9 mouse cellular contexts compared by ENCODE assay signal in genomic region chr11:62629352-62630224, GRCm38 (mm10). TPM values are rescaled to one million over a fixed set of nuclear protein-coding genes. Genes with fewer than 3 reads are reported as not detected.
A peak's percentile ranks its signal among the peaks of the same experiment; 100 is the strongest.
DNase-seq lines count a peak whose midpoint lies in the region; ATAC-seq and TF ChIP-seq lines count a peak whose summit lies in the region.
"Had no signal": no experiment of that assay in that cellular context is flagged by ENCODE, and none has a peak within 500 bp of the region (broad histone marks: within the 10 kb centered on the region; RNA-seq: fewer than 3 reads in every experiment).

No protein-coding gene starts in this region.

- no peaks in the 10 kb centered on the region for H3K36me3 ChIP-seq in hindbrain, embryonic 15.5 days
- no peaks in the 10 kb centered on the region for H3K36me3 ChIP-seq in liver, embryonic 15.5 days (replicated peaks)
- no peaks in the 10 kb centered on the region for H3K36me3 ChIP-seq in stomach, embryonic 14.5 days (ENCODE audit: control insufficient read depth, insufficient read depth, low read length)

- ATAC-seq in hindbrain, embryonic 15.5 days (ENCODE audit: low FRiP score, low read depth) = no peak
- no peak for ATAC-seq in liver, embryonic 15.5 days (ENCODE audit: insufficient read depth)
- ATAC-seq in stomach, embryonic 14.5 days (ENCODE audit: insufficient number of reproducible peaks, insufficient read depth, low FRiP score, low read depth) = no peak

- peak overlapping the region; percentile 73 for H3K27ac ChIP-seq in gastrocnemius, adult 2 months
- peak overlapping the region; percentile 77 for H3K27ac ChIP-seq in hindbrain, embryonic 15.5 days (replicated peaks)
- no peak overlapping the region for H3K27ac ChIP-seq in liver, embryonic 15.5 days (replicated peaks)
- H3K27ac ChIP-seq in stomach, embryonic 14.5 days (ENCODE audit: low read length) = peak overlapping the region; percentile 30; the same call in 1 of the 2 replicates

- intact Hi-C loops in gastrocnemius, adult 2 months (cut with DNase I) = no loop called here
- intact Hi-C loops in gastrocnemius, postnatal 36 days (cut with DNase I) = no loop called here

- H3K4me1 ChIP-seq in hindbrain, embryonic 15.5 days (replicated peaks) = peaks cover 36% of the 10 kb centered on the region
- peaks cover 32% of the 10 kb centered on the region for H3K4me1 ChIP-seq in liver, embryonic 15.5 days (replicated peaks)
- H3K4me1 ChIP-seq in stomach, embryonic 14.5 days (ENCODE audit: control insufficient read depth, insufficient read depth, low read length) = peaks cover 35% of the 10 kb centered on the region

- DNase-seq in gastrocnemius, adult 2 months = peak; percentile 41
- no peak for DNase-seq in gastrocnemius, postnatal 36 days
- DNase-seq in brain, embryonic 14.5 days (ENCODE audit: low read depth) = peak; percentile 48
- DNase-seq in cerebellum, adult 9-11 months = no peak
- DNase-seq in gastrocnemius, postnatal 25 days = no peak

- TF ChIP-seq POLR2A in brain, embryonic 14.5 days (IDR thresholded peaks at IDR 0.05; ENCODE audit: borderline replicate concordance, extremely low read depth, insufficient read depth, insufficient read length, poor library complexity, severe bottlenecking) = no peak

- WGBS in hindbrain, embryonic 15.5 days = 5% methylated on average over 9 of the region's 9 CpGs
- WGBS in liver, embryonic 15.5 days (ENCODE audit: insufficient replicate concordance) = 6% methylated on average over 9 of the region's 9 CpGs
- WGBS in stomach, embryonic 14.5 days = 2% methylated on average over 9 of the region's 9 CpGs

- no peak for TF ChIP-seq CTCF in gastrocnemius, adult 2 months (IDR thresholded peaks at IDR 0.05)
- TF ChIP-seq CTCF in brain, embryonic 14.5 days (IDR thresholded peaks at IDR 0.05; ENCODE audit: borderline replicate concordance, extremely low read depth, insufficient read depth, insufficient read length) = no peak

- H3K9me3 ChIP-seq in hindbrain, embryonic 15.5 days = no peaks in the 10 kb centered on the region
- H3K9me3 ChIP-seq in liver, embryonic 15.5 days (replicated peaks) = no peaks in the 10 kb centered on the region
- no peaks in the 10 kb centered on the region for H3K9me3 ChIP-seq in stomach, embryonic 14.5 days (ENCODE audit: control insufficient read depth, low read depth, low read length)

- peak overlapping the region; percentile 42 for H3K4me2 ChIP-seq in hindbrain, embryonic 15.5 days
- peak overlapping the region; percentile 39 for H3K4me2 ChIP-seq in liver, embryonic 15.5 days
- H3K4me2 ChIP-seq in stomach, embryonic 14.5 days (replicated peaks; ENCODE audit: low read depth, low read length) = peak overlapping the region; percentile 23; the same call in 1 of the 2 replicates

- H3K27me3 ChIP-seq in hindbrain, embryonic 15.5 days = no peaks in the 10 kb centered on the region
- no peaks in the 10 kb centered on the region for H3K27me3 ChIP-seq in liver, embryonic 15.5 days
- H3K27me3 ChIP-seq in stomach, embryonic 14.5 days (ENCODE audit: control insufficient read depth, insufficient read depth, low read length) = no peaks in the 10 kb centered on the region

- 0 out of 2 replicates have a peak overlapping the region, but pooled peaks have one; percentile 12 for H3K9ac ChIP-seq in hindbrain, embryonic 15.5 days
- H3K9ac ChIP-seq in liver, embryonic 15.5 days = no peak overlapping the region
- no peak overlapping the region for H3K9ac ChIP-seq in stomach, embryonic 14.5 days (replicated peaks; ENCODE audit: low read depth, low read length)

- no peak overlapping the region for H3K4me3 ChIP-seq in gastrocnemius, adult 2 months
- no peak overlapping the region for H3K4me3 ChIP-seq in hindbrain, embryonic 15.5 days
- H3K4me3 ChIP-seq in liver, embryonic 15.5 days (replicated peaks) = no peak overlapping the region
- H3K4me3 ChIP-seq in stomach, embryonic 14.5 days (ENCODE audit: low read depth, low read length) = no peak overlapping the region
- H3K4me3 ChIP-seq: erythroblast, embryonic 14.5 days had no signal

RNA-seq across cellular contexts. Expression of gene Lrrc75a, which starts 18.7 kb away (rescaled TPM):
- 1 to 10 TPM; 3.2 to 5.6 TPM for total RNA-seq in gastrocnemius, adult 2 months (2021)
- total RNA-seq in gastrocnemius, postnatal 36 days (2021) = 1 to 10 TPM; 3.5 to 4.3 TPM
- 19.9 and 23.4 TPM in 2 replicates for polyA plus RNA-seq in brain, embryonic 14.5 days (2012; rRNA removed)
- 12.4 and 12.9 TPM in 2 replicates for polyA plus RNA-seq in hindbrain, embryonic 15.5 days (2015; fragmentation: Nextera tagmentation; extraction: Ambion mirVana)
- polyA plus RNA-seq in liver, embryonic 15.5 days (2015; fragmentation: Nextera tagmentation; extraction: Ambion mirVana) = 1.7 and 2.0 TPM in 2 replicates
- 9.0 and 10.1 TPM in 2 replicates for polyA plus RNA-seq in stomach, embryonic 14.5 days (2014; fragmentation: Nextera tagmentation; extraction: Ambion mirVana)
- total RNA-seq in gastrocnemius, postnatal 25 days (2021) = 1 to 10 TPM; 4.0 to 4.7 TPM

RNA-seq across cellular contexts. Expression of gene Mmgt2, which starts 18.9 kb away (rescaled TPM):
- total RNA-seq in gastrocnemius, adult 2 months (2021) = 1 to 10 TPM; 2.9 to 3.5 TPM
- total RNA-seq in gastrocnemius, postnatal 36 days (2021) = 1 to 10 TPM; 3.9 to 4.0 TPM
- 29.0 and 35.4 TPM in 2 replicates for polyA plus RNA-seq in brain, embryonic 14.5 days (2012; rRNA removed)
- polyA plus RNA-seq in hindbrain, embryonic 15.5 days (2015; fragmentation: Nextera tagmentation; extraction: Ambion mirVana) = 23.7 and 26.4 TPM in 2 replicates
- polyA plus RNA-seq in liver, embryonic 15.5 days (2015; fragmentation: Nextera tagmentation; extraction: Ambion mirVana) = 7.2 and 7.8 TPM in 2 replicates
- polyA plus RNA-seq in stomach, embryonic 14.5 days (2014; fragmentation: Nextera tagmentation; extraction: Ambion mirVana) = 49.6 and 50.5 TPM in 2 replicates
- 1 to 10 TPM; 2.8 to 4.2 TPM for total RNA-seq in gastrocnemius, postnatal 25 days (2021)

RNA-seq across cellular contexts. Expression of gene Trpv2, which starts 55.3 kb away (rescaled TPM):
- total RNA-seq in gastrocnemius, adult 2 months (2021) = 1 to 10 TPM in 1 of 2 experiments, under 1 TPM in 1; 0.89 to 1.1 TPM
- total RNA-seq in gastrocnemius, postnatal 36 days (2021) = 1 to 10 TPM in 1 of 2 experiments, under 1 TPM in 1; 0.87 to 1.1 TPM
- 20.5 and 26.3 TPM in 2 replicates for polyA plus RNA-seq in brain, embryonic 14.5 days (2012; rRNA removed)
- 30.9 and 31.2 TPM in 2 replicates for polyA plus RNA-seq in hindbrain, embryonic 15.5 days (2015; fragmentation: Nextera tagmentation; extraction: Ambion mirVana)
- 5.5 and 6.3 TPM in 2 replicates for polyA plus RNA-seq in liver, embryonic 15.5 days (2015; fragmentation: Nextera tagmentation; extraction: Ambion mirVana)
- 12.0 and 12.8 TPM in 2 replicates for polyA plus RNA-seq in stomach, embryonic 14.5 days (2014; fragmentation: Nextera tagmentation; extraction: Ambion mirVana)
- 1 to 10 TPM in 1 of 2 experiments, under 1 TPM in 1; 0.97 to 1.5 TPM for total RNA-seq in gastrocnemius, postnatal 25 days (2021)

Comparison
In these comparisons a context has a peak if more than half of its experiments do, and no peak if none do; other contexts are left out.
1. DNase-seq: peak in gastrocnemius, adult 2 months (single experiment) and brain, embryonic 14.5 days (single experiment); none in gastrocnemius, postnatal 36 days (0 of 2), cerebellum, adult 9-11 months (single experiment) and gastrocnemius, postnatal 25 days (single experiment).
2. Peak in every context shown above with its lines, with median percentiles within 50 percentile points of each other: H3K4me2 ChIP-seq.